Mouse (Mus musculus): Measurements from ENCODE around the gene Pdpn.

DNA sequence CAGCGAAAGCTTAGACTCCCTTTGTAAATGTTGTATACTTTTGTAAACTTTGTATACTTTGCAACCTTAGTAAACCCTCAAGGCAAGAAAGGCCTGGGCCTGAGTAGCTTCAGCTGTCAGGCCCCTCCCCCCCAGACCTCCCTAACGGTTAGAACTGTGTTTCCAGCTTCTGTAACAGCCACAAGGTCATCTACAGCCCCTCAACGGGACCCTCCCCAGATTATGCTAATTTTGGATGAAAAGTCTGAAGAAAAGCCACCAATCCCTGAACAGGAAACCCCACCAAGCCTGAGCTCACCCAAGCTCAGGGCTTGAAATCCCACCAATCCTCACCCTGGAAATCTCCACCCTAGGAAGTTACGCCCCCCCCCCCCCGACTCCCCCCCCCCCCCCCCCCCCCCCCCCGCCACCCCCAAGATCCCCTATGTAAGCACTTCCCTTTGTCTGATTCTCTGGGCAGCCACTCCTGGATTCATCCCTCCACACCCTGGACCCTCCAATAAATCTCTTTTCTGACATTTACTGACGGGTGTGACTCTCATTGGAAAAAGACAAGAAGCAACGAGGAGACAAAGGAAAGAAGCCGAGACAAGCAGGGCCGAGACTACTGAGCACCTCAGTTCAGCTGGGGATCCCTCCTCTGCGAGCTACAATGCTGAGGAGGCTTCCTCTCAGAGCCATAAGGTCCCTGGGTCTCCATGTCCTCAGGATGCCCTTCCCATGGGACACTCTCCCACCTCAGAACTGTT is 25.0 kb upstream of the Pdpn start:
- TF ChIP-seq CTCF (IDR thresholded peaks at IDR 0.05; ENCODE audit: low read depth, low read length) (no peak), POLR2A (IDR thresholded peaks at IDR 0.05; ENCODE audit: insufficient read depth, low read length) (no peak), EP300 (IDR thresholded peaks at IDR 0.05; ENCODE audit: insufficient read depth, low read depth, low read length) (0 out of 2 replicates have a peak, but pooled peaks have one; percentile 32)
